Mouse (Mus musculus) forebrain, embryonic 14.5 days (tissue): ENCODE measurements around the gene Hormad1. TPM values are rescaled to one million over a fixed set of nuclear protein-coding genes. Genes with fewer than 3 reads are reported as not detected.

ENCODE experiments used
- ATAC-seq: fragments of 200-750 bp; cut with Nextera tagmentation; 2 replicates; pipeline ENCODE4 v1.8.0; 2017; ENCODE audit warnings: mild to moderate bottlenecking, moderate library complexity
- DNase-seq: peaks from one replicate; pipeline ENCODE4 v3.0.0-alpha.2; 2015; ENCODE audit warnings: low spot score
- H3K27ac ChIP-seq: fragments of 300-500 bp; sonication (generic); 2 replicates; pipeline ENCODE4 v1.5.1; 2014; ENCODE audit warnings: low read depth, mild to moderate bottlenecking, control low read depth, low read length, moderate library complexity
- H3K27me3 ChIP-seq: fragments of 300-500 bp; sonication (generic); replicated peaks from 2 replicates; pipeline ENCODE4 v1.6.1; 2014; ENCODE audit warnings: low read length, control low read depth, mixed read lengths; ENCODE audit not compliant: control insufficient read depth, insufficient read depth
- H3K36me3 ChIP-seq: fragments of 300-500 bp; sonication (generic); 2 replicates; pipeline ENCODE4 v1.6.1; 2014; ENCODE audit warnings: low read length, control low read depth; ENCODE audit not compliant: control insufficient read depth, insufficient read depth
- H3K4me1 ChIP-seq: fragments of 300-500 bp; sonication (generic); 2 replicates; pipeline ENCODE4 v1.6.1; 2014; ENCODE audit warnings: antibody characterized with exemption, low read length, control low read depth; ENCODE audit not compliant: control insufficient read depth, insufficient read depth
- H3K4me2 ChIP-seq: fragments of 300-500 bp; sonication (generic); 2 replicates; pipeline ENCODE4 v1.6.1; 2014; ENCODE audit warnings: mild to moderate bottlenecking, control low read depth, low read length
- H3K4me3 ChIP-seq: fragments of 300-500 bp; sonication (generic); 2 replicates; pipeline ENCODE4 v1.5.1; 2014; ENCODE audit warnings: low read depth, low read length, control low read depth
- H3K9ac ChIP-seq: fragments of 300-500 bp; sonication (generic); 2 replicates; pipeline ENCODE4 v1.6.1; 2014; ENCODE audit warnings: mild to moderate bottlenecking, low read length, control low read depth, moderate library complexity
- H3K9me3 ChIP-seq: fragments of 300-500 bp; sonication (generic); replicated peaks from 2 replicates; pipeline ENCODE4 v1.6.1; 2016; ENCODE audit warnings: low read length, control low read depth, mixed read lengths; ENCODE audit not compliant: control insufficient read depth
- WGBS: fragments of 180-500 bp; shearing (Covaris S2); extraction: QIAGEN DNeasy Blood & Tissue Kit; methylation state at CpG from one replicate; pipeline ENCODE4 v1.1.7; 2014; 5-methylcytosine and 5-hydroxymethylcytosine counted together
- polyA plus RNA-seq: library from polyadenylated mRNA; unstranded; fragments of >200 nt; fragmentation: Nextera tagmentation; extraction: Ambion mirVana; gene quantifications from 2 replicates; pipeline ENCODE4 v1.2.1, GENCODE M21; 2014

The Hormad1 gene
- polyA plus RNA-seq, 1 experiment from 2014 or later: not detected

- no peaks in the 10 kb centered on the region for H3K27me3 ChIP-seq
- H3K4me3 ChIP-seq: no peak overlapping the region
- peaks cover 85% of the 10 kb centered on the region for H3K36me3 ChIP-seq
- DNase-seq: no peak
- WGBS: 85% methylated on average over 4 of the region's 4 CpGs
- H3K4me1 ChIP-seq: no peaks in the 10 kb centered on the region
- no peak overlapping the region for H3K9ac ChIP-seq
- no peaks in the 10 kb centered on the region for H3K9me3 ChIP-seq
- ATAC-seq: no peak
- H3K27ac ChIP-seq: no peak overlapping the region
- H3K4me2 ChIP-seq: no peak overlapping the region
Observed at GRCm38 (mm10) chr3:95635636-95636035, 76.2 kb downstream of the Hormad1 start.

GRCm38 (mm10) chr3:95636072-95636471 is 76.6 kb downstream of the Hormad1 start:
- Histone ChIP-seq H3K27ac (no peak overlapping the region), H3K9ac (no peak overlapping the region), H3K9me3 (no peaks in the 10 kb centered on the region), H3K27me3 (no peaks in the 10 kb centered on the region), H3K4me2 (no peak overlapping the region), H3K4me1 (no peaks in the 10 kb centered on the region), H3K4me3 (no peak overlapping the region), H3K36me3 (peaks cover 81% of the 10 kb centered on the region)
- ATAC-seq (no peak), DNase-seq (no peak)
- WGBS: 86% methylated on average over 4 of the region's 4 CpGs

Other genes starting within 250 kb of the Hormad1 start
- gene Cers2, start 244.9 kb upstream of the Hormad1 start, polyA plus RNA-seq: 75.8 and 91.8 TPM in 2 replicates
- 42.2 and 48.9 TPM in 2 replicates for gene Setdb1, start 202.5 kb upstream of the Hormad1 start, polyA plus RNA-seq
- gene 4930558C23Rik, start 156.8 kb upstream of the Hormad1 start, polyA plus RNA-seq: not detected in 2 replicates
- 9.0 and 12.5 TPM in 2 replicates for gene Arnt, start 125.3 kb upstream of the Hormad1 start, polyA plus RNA-seq
- gene Ctsk, start 60.4 kb upstream of the Hormad1 start, polyA plus RNA-seq: 7.4 and 7.5 TPM in 2 replicates
- gene Ctss, start 32.9 kb upstream of the Hormad1 start, polyA plus RNA-seq: 14.4 and 14.8 TPM in 2 replicates
- gene Golph3l, start 29.3 kb downstream of the Hormad1 start, polyA plus RNA-seq: 40.7 and 43.5 TPM in 2 replicates
- gene Ensa, start 65.3 kb downstream of the Hormad1 start, polyA plus RNA-seq: 97.2 and 106 TPM in 2 replicates
- 50.3 and 50.8 TPM in 2 replicates for gene Mcl1, start 99.1 kb downstream of the Hormad1 start, polyA plus RNA-seq
- 0.13 and 0.72 TPM in 2 replicates for gene Adamtsl4, start 128.2 kb downstream of the Hormad1 start, polyA plus RNA-seq
- gene Ecm1, start 179.9 kb downstream of the Hormad1 start, polyA plus RNA-seq: 6.6 and 9.0 TPM in 2 replicates
- gene Tars2, start 200.5 kb downstream of the Hormad1 start, polyA plus RNA-seq: 46.6 and 50.7 TPM in 2 replicates